Mouse (Mus musculus) mouse embryonic stem cell (cell line): ENCODE results near the gene Cdiptos.

Experiments
- in situ Hi-C, 2 experiments: fragments of 300-500 bp; cut with MboI; formaldehyde crosslinking; loops; 1 replicate in 1 of 2; 3 replicates in 1 of 2; pipeline ENCODE4 v1.14.3; 2019 to 2020; ENCODE audit warnings: low sequenced_read_pairs in 2 of 2, low pct_unique_long_range_greater_than_20kb in 1 of 2, mixed read lengths in 1 of 2; ENCODE audit not compliant: unreplicated experiment in 1 of 2

The Cdiptos gene

GRCm38 (mm10) chr7:126983113-126983512 is 7.2 kb upstream of the Cdiptos start:
- in situ Hi-C loops, result no loop called here

GRCm38 (mm10) chr7:126982054-126982453 is 6.2 kb upstream of the Cdiptos start:
- in situ Hi-C loops, result no loop called here

- in situ Hi-C loops, result no loop called here
These were observed 5.7 kb upstream of the Cdiptos start for GRCm38 (mm10) chr7:126981601-126982000.

GRCm38 (mm10) chr7:126978841-126979240 is 2.9 kb upstream of the Cdiptos start:
- in situ Hi-C loops, result no loop called here

GRCm38 (mm10) chr7:126976878-126977459 is 1.1 kb upstream of the Cdiptos start:
- in situ Hi-C loops, result no loop called here

GRCm38 (mm10) chr7:126975893-126975949 is 177 bp downstream of the Cdiptos start, which contains the start of gene Cdipt:
TSS of gene Cdipt (plus strand) at chr7:126975914.
- in situ Hi-C loops, result no loop called here

GRCm38 (mm10) chr7:126975493-126975892 is 405 bp downstream of the Cdiptos start:
- in situ Hi-C loops, result no loop called here

- in situ Hi-C loops, result loop anchor here in 1 of 2 experiments (25.0 kb wide), 1 partner anchor 130 kb away; the partner anchor contains the start of genes 4930451I11Rik and Doc2a
These were observed 8.5 kb downstream of the Cdiptos start for GRCm38 (mm10) chr7:126967361-126967760.

- in situ Hi-C loops, result loop anchor here in 1 of 2 experiments (25.0 kb wide), 1 partner anchor 128 kb away; the partner anchor contains the start of genes 4930451I11Rik and Doc2a
These were observed 10.3 kb downstream of the Cdiptos start for GRCm38 (mm10) chr7:126965568-126965967.

GRCm38 (mm10) chr7:126963548-126964286 is 12.2 kb downstream of the Cdiptos start:
- in situ Hi-C loops, result loop anchor here in 1 of 2 experiments (25.0 kb wide), 1 partner anchor 126 kb away; the partner anchor contains the start of genes 4930451I11Rik and Doc2a

GRCm38 (mm10) chr7:126961965-126962364 is 13.9 kb downstream of the Cdiptos start:
- in situ Hi-C loops, result loop anchor here in 1 of 2 experiments (25.0 kb wide), 1 partner anchor 125 kb away; the partner anchor contains the start of genes 4930451I11Rik and Doc2a

- in situ Hi-C loops, result loop anchor here in 1 of 2 experiments (25.0 kb wide), 1 partner anchor 124 kb away; the partner anchor contains the start of genes 4930451I11Rik and Doc2a
These were observed 14.8 kb downstream of the Cdiptos start for GRCm38 (mm10) chr7:126961095-126961494.

- in situ Hi-C loops, result loop anchor here in 1 of 2 experiments (25.0 kb wide), 1 partner anchor 122 kb away; the partner anchor contains the start of genes 4930451I11Rik and Doc2a
These were observed 16.1 kb downstream of the Cdiptos start for GRCm38 (mm10) chr7:126959780-126960179.

GRCm38 (mm10) chr7:126955125-126955524 is 20.8 kb downstream of the Cdiptos start:
- in situ Hi-C loops, result loop anchor here in 1 of 2 experiments (25.0 kb wide), 1 partner anchor 118 kb away; the partner anchor contains the start of genes 4930451I11Rik and Doc2a

GRCm38 (mm10) chr7:126952646-126953045 is 23.3 kb downstream of the Cdiptos start:
- in situ Hi-C loops, result loop anchor here in 1 of 2 experiments (25.0 kb wide), 1 partner anchor 115 kb away; the partner anchor contains the start of genes 4930451I11Rik and Doc2a

- in situ Hi-C loops, result loop anchor here in 1 of 2 experiments (25.0 kb wide), 1 partner anchor 114 kb away; the partner anchor contains the start of genes 4930451I11Rik and Doc2a
These were observed 24.2 kb downstream of the Cdiptos start for GRCm38 (mm10) chr7:126951741-126952140.

- in situ Hi-C loops, result loop anchor here in 1 of 2 experiments (25.0 kb wide), 1 partner anchor 114 kb away; the partner anchor contains the start of genes 4930451I11Rik and Doc2a
These were observed 25.0 kb downstream of the Cdiptos start for GRCm38 (mm10) chr7:126950647-126951615.
